Mouse (Mus musculus): ENCODE measurements around the gene Hnrnpa3. TPM values are rescaled to one million over a fixed set of nuclear protein-coding genes. Genes with fewer than 3 reads are reported as not detected.
"Not testable (repeated sequence)": the region's sequence is repeated elsewhere in the genome, so short reads cannot be mapped to it uniquely, and the experiment has no call there.

Hnrnpa3 gene
- total RNA-seq, 1 experiment from 2014 or later: 208 TPM

- no peak for ATAC-seq (ENCODE audit: extremely low read depth, insufficient number of reproducible peaks, low FRiP score, poor library complexity, severe bottlenecking)
These were observed 10.7 kb downstream of the Hnrnpa3 start for GRCm38 (mm10) chr2:75669491-75670445.

GRCm38 (mm10) chr2:75670446-75671336 is 11.6 kb downstream of the Hnrnpa3 start:
- ATAC-seq (ENCODE audit: extremely low read depth, insufficient number of reproducible peaks, low FRiP score, poor library complexity, severe bottlenecking): no peak

GRCm38 (mm10) chr2:75671337-75671660 is 12.2 kb downstream of the Hnrnpa3 start:
- no peak for ATAC-seq (ENCODE audit: extremely low read depth, insufficient number of reproducible peaks, low FRiP score, poor library complexity, severe bottlenecking)

- ATAC-seq (ENCODE audit: extremely low read depth, insufficient number of reproducible peaks, low FRiP score, poor library complexity, severe bottlenecking): no peak
These were observed 13.5 kb downstream of the Hnrnpa3 start for GRCm38 (mm10) chr2:75672561-75672960.

- no peak for ATAC-seq (ENCODE audit: extremely low read depth, insufficient number of reproducible peaks, low FRiP score, poor library complexity, severe bottlenecking)
These were observed 17.5 kb downstream of the Hnrnpa3 start for GRCm38 (mm10) chr2:75676567-75676966.

GRCm38 (mm10) chr2:75679947-75680346 is 20.9 kb downstream of the Hnrnpa3 start:
- no peak for ATAC-seq (ENCODE audit: extremely low read depth, insufficient number of reproducible peaks, low FRiP score, poor library complexity, severe bottlenecking)

- ATAC-seq (ENCODE audit: extremely low read depth, insufficient number of reproducible peaks, low FRiP score, poor library complexity, severe bottlenecking): no peak
These were observed 22.4 kb downstream of the Hnrnpa3 start for GRCm38 (mm10) chr2:75681439-75681838.

- peak; percentile 86 for ATAC-seq (ENCODE audit: extremely low read depth, insufficient number of reproducible peaks, low FRiP score, poor library complexity, severe bottlenecking)
These were observed 24.1 kb downstream of the Hnrnpa3 start for GRCm38 (mm10) chr2:75682978-75683709.

- ATAC-seq (ENCODE audit: extremely low read depth, insufficient number of reproducible peaks, low FRiP score, poor library complexity, severe bottlenecking): no peak
These were observed 25.5 kb downstream of the Hnrnpa3 start for GRCm38 (mm10) chr2:75684526-75684925.

GRCm38 (mm10) chr2:75685458-75685861 is 26.4 kb downstream of the Hnrnpa3 start:
- peak; percentile 77 for ATAC-seq (ENCODE audit: extremely low read depth, insufficient number of reproducible peaks, low FRiP score, poor library complexity, severe bottlenecking)

- ATAC-seq (ENCODE audit: extremely low read depth, insufficient number of reproducible peaks, low FRiP score, poor library complexity, severe bottlenecking): no peak
These were observed 28.1 kb downstream of the Hnrnpa3 start for GRCm38 (mm10) chr2:75687040-75687749.

GRCm38 (mm10) chr2:75688901-75689300 is 29.8 kb downstream of the Hnrnpa3 start:
- no peak for ATAC-seq (ENCODE audit: extremely low read depth, insufficient number of reproducible peaks, low FRiP score, poor library complexity, severe bottlenecking)

- ATAC-seq (ENCODE audit: extremely low read depth, insufficient number of reproducible peaks, low FRiP score, poor library complexity, severe bottlenecking): 0 out of 2 replicates have a peak, but pooled peaks have one; percentile 6
These were observed 30.6 kb downstream of the Hnrnpa3 start for GRCm38 (mm10) chr2:75689482-75690158.

GRCm38 (mm10) chr2:75690656-75691055 is 31.6 kb downstream of the Hnrnpa3 start:
- ATAC-seq (ENCODE audit: extremely low read depth, insufficient number of reproducible peaks, low FRiP score, poor library complexity, severe bottlenecking): no peak

GRCm38 (mm10) chr2:75691316-75691715 is 32.3 kb downstream of the Hnrnpa3 start:
- ATAC-seq (ENCODE audit: extremely low read depth, insufficient number of reproducible peaks, low FRiP score, poor library complexity, severe bottlenecking): no peak

- ATAC-seq (ENCODE audit: extremely low read depth, insufficient number of reproducible peaks, low FRiP score, poor library complexity, severe bottlenecking): no peak
These were observed 33.3 kb downstream of the Hnrnpa3 start for GRCm38 (mm10) chr2:75692369-75692768.

- ATAC-seq (ENCODE audit: extremely low read depth, insufficient number of reproducible peaks, low FRiP score, poor library complexity, severe bottlenecking): not testable (repeated sequence)
These were observed 35.9 kb downstream of the Hnrnpa3 start for GRCm38 (mm10) chr2:75694926-75695325.

Data from neutrophil, adult 5-6 weeks (primary cell).